Mouse (Mus musculus): ENCODE results near the gene Slc6a18.

GRCm38 (mm10) chr13:73693333-73693732 is 15.5 kb upstream of the Slc6a18 start:
- TF ChIP-seq GATA1 (IDR thresholded peaks at IDR 0.05; ENCODE audit: low read length), result no peak
- TF ChIP-seq TAL1 (IDR thresholded peaks at IDR 0.05; ENCODE audit: low read length), result no peak

All from erythroblast, embryonic 14.5 days (primary cell).